Mouse (Mus musculus): ENCODE results near the gene Tgfb3. TPM values are rescaled to one million over a fixed set of nuclear protein-coding genes. Genes with fewer than 3 reads are reported as not detected.

Gene Tgfb3
- total and polyA plus RNA-seq, 2 experiments from 2014 or later, result 12.1 to 14.2 TPM

DNA sequence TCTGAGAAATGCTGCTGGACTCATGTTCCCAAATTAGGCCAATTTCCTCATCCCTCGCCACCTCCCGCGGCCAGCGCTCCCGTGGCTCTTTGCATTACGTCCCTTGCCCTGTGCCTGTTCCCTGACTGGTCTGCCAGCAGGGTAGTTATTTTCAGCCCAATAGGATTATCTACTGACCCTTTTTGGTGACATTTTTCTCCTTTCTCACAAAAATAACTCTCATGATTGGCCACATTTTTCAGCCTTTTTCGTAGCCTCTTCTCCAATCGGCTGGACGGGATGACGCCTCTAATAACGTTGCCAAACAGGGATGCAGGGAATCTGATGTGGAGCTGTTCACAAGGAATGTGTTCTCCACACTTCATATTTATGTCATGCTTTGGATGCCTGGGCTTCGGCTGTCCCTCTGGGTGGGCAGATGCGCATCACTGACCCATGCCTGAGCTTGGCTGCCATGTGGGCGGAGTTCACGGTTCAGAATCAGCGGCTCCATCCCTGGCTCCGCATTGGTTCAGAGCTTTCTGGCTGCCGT is 12.8 kb upstream of the Tgfb3 start:
- ATAC-seq (ENCODE audit: insufficient read depth, low read depth) (peak; percentile 81), DNase-seq (ENCODE audit: low spot score) (peak; percentile 81)
- no peak for TF ChIP-seq EP300 (IDR thresholded peaks at IDR 0.05; ENCODE audit: low read depth)
- TF ChIP-seq CTCF (IDR thresholded peaks at IDR 0.05; ENCODE audit: low read depth), result no peak
- peak overlapping the region; percentile 72 for H3K27ac ChIP-seq (ENCODE audit: low read depth)
- H3K36me3 ChIP-seq (replicated peaks; ENCODE audit: control insufficient read depth, insufficient read depth, low read length), result peaks cover 11% of the 10 kb centered on the region; the same call in 1 of the 2 replicates
- peaks cover 20% of the 10 kb centered on the region for H3K4me1 ChIP-seq (ENCODE audit: control insufficient read depth, insufficient read depth)
- no peaks in the 10 kb centered on the region for H3K27me3 ChIP-seq (ENCODE audit: control insufficient read depth, insufficient read depth, low read length)
- no peak overlapping the region for H3K4me3 ChIP-seq (ENCODE audit: low read depth, low read length)
- no peak overlapping the region for H3K9ac ChIP-seq (replicated peaks; ENCODE audit: low read depth, low read length)
- WGBS, result 24% methylated on average over 18 of the region's 18 CpGs
- H3K4me2 ChIP-seq (ENCODE audit: low read depth, low read length), result peak overlapping the region; percentile 35
- H3K9me3 ChIP-seq (replicated peaks; ENCODE audit: control insufficient read depth, low read length), result no peaks in the 10 kb centered on the region

DNA sequence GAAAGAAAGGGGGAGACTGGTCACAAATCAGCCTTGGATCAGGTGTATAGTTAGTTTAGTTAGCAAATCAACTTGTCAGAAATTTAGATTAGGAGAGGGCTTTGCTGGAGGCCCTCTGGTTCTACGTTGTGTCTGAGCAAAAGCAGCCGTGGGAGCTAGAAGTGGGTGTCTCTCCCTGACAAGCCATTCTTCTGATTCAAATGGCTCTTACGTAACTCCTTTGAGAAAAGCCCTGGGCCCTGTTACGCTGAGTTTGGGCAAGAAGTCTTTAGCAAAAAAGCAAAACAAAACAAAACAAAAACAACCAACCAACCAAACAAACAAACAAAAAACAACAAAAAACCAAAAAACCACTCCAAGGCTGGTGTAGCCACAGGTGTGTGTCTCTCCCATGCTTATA is 11.9 kb upstream of the Tgfb3 start:
- H3K9ac ChIP-seq (replicated peaks; ENCODE audit: low read depth, low read length), result peak overlapping the region; percentile 46; the same call in 1 of the 2 replicates
- peak overlapping the region; percentile 72 for H3K27ac ChIP-seq (ENCODE audit: low read depth)
- H3K4me1 ChIP-seq (ENCODE audit: control insufficient read depth, insufficient read depth), result peaks cover 26% of the 10 kb centered on the region
- no peak for ATAC-seq (ENCODE audit: insufficient read depth, low read depth)
- WGBS, result 69% methylated on average over 4 of the region's 4 CpGs
- no peak overlapping the region for H3K4me3 ChIP-seq (ENCODE audit: low read depth, low read length)
- TF ChIP-seq EP300 (IDR thresholded peaks at IDR 0.05; ENCODE audit: low read depth) (no peak), CTCF (IDR thresholded peaks at IDR 0.05; ENCODE audit: low read depth) (no peak)
- peaks cover 11% of the 10 kb centered on the region; the same call in 1 of the 2 replicates for H3K36me3 ChIP-seq (replicated peaks; ENCODE audit: control insufficient read depth, insufficient read depth, low read length)
- no peaks in the 10 kb centered on the region for H3K27me3 ChIP-seq (ENCODE audit: control insufficient read depth, insufficient read depth, low read length)
- DNase-seq (ENCODE audit: low spot score), result no peak
- H3K4me2 ChIP-seq (ENCODE audit: low read depth, low read length), result no peak overlapping the region
- no peaks in the 10 kb centered on the region for H3K9me3 ChIP-seq (replicated peaks; ENCODE audit: control insufficient read depth, low read length)

DNA sequence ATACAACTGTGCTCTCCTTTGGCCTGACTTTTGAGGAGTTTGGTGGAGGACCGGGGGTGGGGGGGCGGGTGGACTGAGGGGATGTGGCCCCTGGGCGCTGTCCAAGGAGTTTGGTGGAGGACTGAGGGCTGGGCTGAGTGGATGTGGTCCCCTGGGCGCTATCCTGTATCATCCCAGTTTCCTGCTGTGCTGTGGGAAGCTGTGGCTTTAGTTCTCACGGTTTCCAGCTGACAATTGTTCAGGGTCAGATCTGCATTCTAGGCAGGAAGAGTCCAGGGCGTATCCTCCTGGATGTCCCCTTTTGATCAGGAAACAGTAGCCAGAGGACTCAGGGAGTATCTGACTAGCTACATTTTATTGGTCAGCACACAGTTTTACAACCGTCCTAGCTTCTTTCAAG is 9.2 kb upstream of the Tgfb3 start:
- Histone ChIP-seq H3K27ac (ENCODE audit: low read depth) (peak overlapping the region; percentile 76), H3K4me2 (ENCODE audit: low read depth, low read length) (no peak overlapping the region), H3K4me3 (ENCODE audit: low read depth, low read length) (no peak overlapping the region), H3K36me3 (replicated peaks; ENCODE audit: control insufficient read depth, insufficient read depth, low read length) (peaks cover 11% of the 10 kb centered on the region; the same call in 1 of the 2 replicates), H3K27me3 (ENCODE audit: control insufficient read depth, insufficient read depth, low read length) (no peaks in the 10 kb centered on the region), H3K9me3 (replicated peaks; ENCODE audit: control insufficient read depth, low read length) (no peaks in the 10 kb centered on the region), H3K4me1 (ENCODE audit: control insufficient read depth, insufficient read depth) (peaks cover 31% of the 10 kb centered on the region), H3K9ac (replicated peaks; ENCODE audit: low read depth, low read length) (no peak overlapping the region)
- TF ChIP-seq EP300 (IDR thresholded peaks at IDR 0.05; ENCODE audit: low read depth) (peak; percentile 33; the same call in 1 of the 2 replicates), CTCF (IDR thresholded peaks at IDR 0.05; ENCODE audit: low read depth) (no peak)
- 67% methylated on average over 7 of the region's 7 CpGs for WGBS
- DNase-seq (ENCODE audit: low spot score), result peak; percentile 62
- ATAC-seq (ENCODE audit: insufficient read depth, low read depth), result peak; percentile 33; the same call in 1 of the 2 replicates

DNA sequence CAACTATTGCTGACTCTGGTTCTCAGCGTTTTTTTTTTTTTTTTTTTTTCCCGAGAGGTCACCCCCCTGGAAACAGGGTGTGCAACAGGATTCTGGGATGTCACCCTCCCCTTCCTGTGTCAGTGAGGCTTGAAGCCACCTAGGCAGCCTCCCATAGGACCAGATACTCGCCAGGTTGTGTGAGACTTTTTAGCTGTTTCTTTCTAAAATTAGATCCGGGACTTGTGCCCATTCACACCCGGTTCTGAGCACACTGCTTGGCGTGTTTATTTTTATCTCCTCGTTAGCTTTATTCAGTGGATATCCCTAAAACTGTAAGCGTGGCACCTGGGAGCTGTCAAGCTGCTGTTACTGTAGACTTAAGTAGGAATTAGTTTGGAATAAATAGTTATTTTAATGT is 7.7 kb upstream of the Tgfb3 start:
- peaks cover 11% of the 10 kb centered on the region; the same call in 1 of the 2 replicates for H3K36me3 ChIP-seq (replicated peaks; ENCODE audit: control insufficient read depth, insufficient read depth, low read length)
- no peaks in the 10 kb centered on the region for H3K9me3 ChIP-seq (replicated peaks; ENCODE audit: control insufficient read depth, low read length)
- peaks cover 26% of the 10 kb centered on the region for H3K4me1 ChIP-seq (ENCODE audit: control insufficient read depth, insufficient read depth)
- peak overlapping the region; percentile 72; the same call in 1 of the 2 replicates for H3K27ac ChIP-seq (ENCODE audit: low read depth)
- H3K9ac ChIP-seq (replicated peaks; ENCODE audit: low read depth, low read length), result no peak overlapping the region
- 32% methylated on average over 8 of the region's 8 CpGs for WGBS
- no peak for TF ChIP-seq EP300 (IDR thresholded peaks at IDR 0.05; ENCODE audit: low read depth)
- no peak for TF ChIP-seq CTCF (IDR thresholded peaks at IDR 0.05; ENCODE audit: low read depth)
- H3K4me2 ChIP-seq (ENCODE audit: low read depth, low read length), result no peak overlapping the region
- ATAC-seq (ENCODE audit: insufficient read depth, low read depth) (no peak), DNase-seq (ENCODE audit: low spot score) (no peak)
- no peak overlapping the region for H3K4me3 ChIP-seq (ENCODE audit: low read depth, low read length)
- no peaks in the 10 kb centered on the region for H3K27me3 ChIP-seq (ENCODE audit: control insufficient read depth, insufficient read depth, low read length)

DNA sequence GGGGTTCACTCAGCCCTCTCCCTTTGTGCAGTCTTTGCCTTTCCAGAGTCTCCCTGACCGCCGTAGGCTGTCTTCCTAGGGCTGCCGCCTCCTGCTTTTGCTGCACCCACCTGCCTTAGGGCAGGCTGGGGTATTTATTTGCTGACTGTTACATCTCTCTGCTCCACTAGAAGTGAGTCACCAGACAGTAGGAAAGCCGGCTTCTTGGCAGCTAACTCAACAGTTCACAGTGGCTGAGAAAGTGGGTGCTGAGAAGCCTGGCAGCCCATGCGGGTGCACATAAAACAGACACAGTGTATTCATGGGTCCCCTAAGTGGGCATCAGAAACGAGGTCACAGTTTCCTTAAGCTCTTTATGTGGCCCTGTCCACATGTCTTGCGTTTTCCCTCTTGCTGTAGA is 7.0 kb upstream of the Tgfb3 start:
- Histone ChIP-seq H3K27me3 (ENCODE audit: control insufficient read depth, insufficient read depth, low read length) (no peaks in the 10 kb centered on the region), H3K9me3 (replicated peaks; ENCODE audit: control insufficient read depth, low read length) (no peaks in the 10 kb centered on the region), H3K4me1 (ENCODE audit: control insufficient read depth, insufficient read depth) (peaks cover 22% of the 10 kb centered on the region), H3K36me3 (replicated peaks; ENCODE audit: control insufficient read depth, insufficient read depth, low read length) (peaks cover 11% of the 10 kb centered on the region; the same call in 1 of the 2 replicates), H3K27ac (ENCODE audit: low read depth) (peak overlapping the region; percentile 72; the same call in 1 of the 2 replicates), H3K9ac (replicated peaks; ENCODE audit: low read depth, low read length) (no peak overlapping the region), H3K4me3 (ENCODE audit: low read depth, low read length) (no peak overlapping the region), H3K4me2 (ENCODE audit: low read depth, low read length) (no peak overlapping the region)
- ATAC-seq (ENCODE audit: insufficient read depth, low read depth) (no peak), DNase-seq (ENCODE audit: low spot score) (no peak)
- 81% methylated on average over 7 of the region's 7 CpGs for WGBS
- TF ChIP-seq CTCF (IDR thresholded peaks at IDR 0.05; ENCODE audit: low read depth), result no peak
- no peak for TF ChIP-seq EP300 (IDR thresholded peaks at IDR 0.05; ENCODE audit: low read depth)

Data from heart, postnatal 0 days (tissue).